Mouse (Mus musculus): Measurements from ENCODE around the gene Npas3. TPM values are rescaled to one million over a fixed set of nuclear protein-coding genes. Genes with fewer than 3 reads are reported as not detected.

Gene Npas3
- polyA plus RNA-seq, 1 experiment from 2014 or later: 27.9 TPM

GRCm38 (mm10) chr12:53981575-53982507 lies 733.4 kb downstream of the Npas3 start:
- no peaks in the 10 kb centered on the region for H3K9me3 ChIP-seq (replicated peaks; ENCODE audit: control insufficient read depth, low read length, poor library complexity, severe bottlenecking)
- H3K4me3 ChIP-seq (ENCODE audit: low read depth, low read length): no peak overlapping the region
- no peak overlapping the region for H3K4me2 ChIP-seq (ENCODE audit: low read length)
- no peaks in the 10 kb centered on the region for H3K36me3 ChIP-seq (ENCODE audit: control insufficient read depth, insufficient read depth, low read length)
- no peak overlapping the region for H3K9ac ChIP-seq (ENCODE audit: low read depth, low read length)
- H3K27ac ChIP-seq (ENCODE audit: low read length): peak overlapping the region; percentile 59
- 72% methylated on average over 9 of the region's 9 CpGs for WGBS
- peaks cover 7% of the 10 kb centered on the region for H3K4me1 ChIP-seq (ENCODE audit: control insufficient read depth, insufficient read depth, low read length)
- no peaks in the 10 kb centered on the region for H3K27me3 ChIP-seq (ENCODE audit: control insufficient read depth, insufficient read depth, low read depth, low read length)
- peak; percentile 80 for ATAC-seq

GRCm38 (mm10) chr12:53983946-53984345 lies 735.5 kb downstream of the Npas3 start:
- no peaks in the 10 kb centered on the region for H3K36me3 ChIP-seq (ENCODE audit: control insufficient read depth, insufficient read depth, low read length)
- H3K27ac ChIP-seq (ENCODE audit: low read length): no peak overlapping the region
- H3K27me3 ChIP-seq (ENCODE audit: control insufficient read depth, insufficient read depth, low read depth, low read length): no peaks in the 10 kb centered on the region
- no peak overlapping the region for H3K4me2 ChIP-seq (ENCODE audit: low read length)
- H3K9ac ChIP-seq (ENCODE audit: low read depth, low read length): no peak overlapping the region
- ATAC-seq: no peak
- WGBS: 92% methylated on average over 7 of the region's 7 CpGs
- no peaks in the 10 kb centered on the region for H3K4me1 ChIP-seq (ENCODE audit: control insufficient read depth, insufficient read depth, low read length)
- no peak overlapping the region for H3K4me3 ChIP-seq (ENCODE audit: low read depth, low read length)
- H3K9me3 ChIP-seq (replicated peaks; ENCODE audit: control insufficient read depth, low read length, poor library complexity, severe bottlenecking): no peaks in the 10 kb centered on the region

DNA sequence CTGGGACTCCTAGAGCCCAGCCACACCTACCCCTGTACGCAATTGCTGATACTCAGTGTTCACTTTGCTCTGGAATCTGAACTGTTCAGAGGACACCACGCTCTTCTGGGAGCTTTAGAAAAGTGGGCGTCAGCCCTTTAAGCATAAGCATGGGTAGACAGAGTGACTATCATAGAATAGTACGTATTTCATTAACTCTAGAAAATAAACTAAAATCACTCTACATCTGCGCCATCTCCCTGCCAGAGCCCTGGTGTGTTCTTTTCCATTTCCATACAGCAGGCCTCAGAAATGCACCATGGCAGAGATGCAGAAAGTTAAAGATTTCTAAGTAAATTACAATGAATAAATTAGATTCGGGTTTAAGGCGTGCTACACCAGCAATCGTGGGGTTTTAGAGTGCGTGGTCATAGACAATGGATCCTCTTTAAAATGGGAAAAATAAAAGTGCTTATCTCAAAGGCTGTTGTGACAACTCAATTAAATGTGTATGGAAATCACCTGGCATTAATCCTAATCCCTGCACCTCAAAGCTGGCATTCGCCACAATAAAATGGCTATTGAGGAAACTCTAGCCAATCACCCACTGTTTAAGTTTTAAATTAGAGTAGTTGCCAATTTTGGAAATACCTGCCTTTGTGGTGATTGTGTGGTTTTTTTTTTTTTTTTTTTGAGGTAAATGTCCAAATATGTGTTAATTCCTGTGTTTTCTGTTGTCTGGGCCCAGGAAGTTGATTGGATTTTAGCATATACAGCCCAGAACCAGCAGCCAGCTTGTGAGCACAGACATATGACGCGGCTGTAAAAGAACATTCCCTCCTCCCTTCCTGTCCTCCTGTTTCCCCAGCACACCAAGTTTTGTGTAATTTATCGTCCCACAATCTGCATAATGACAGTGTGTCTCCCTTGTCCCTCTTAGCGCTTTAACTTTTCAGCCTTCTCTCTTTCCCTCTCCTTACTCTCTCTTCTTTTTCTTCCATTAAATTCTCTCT lies 737.7 kb downstream of the Npas3 start:
- no peaks in the 10 kb centered on the region for H3K36me3 ChIP-seq (ENCODE audit: control insufficient read depth, insufficient read depth, low read length)
- H3K27me3 ChIP-seq (ENCODE audit: control insufficient read depth, insufficient read depth, low read depth, low read length): no peaks in the 10 kb centered on the region
- H3K4me2 ChIP-seq (ENCODE audit: low read length): no peak overlapping the region
- H3K4me3 ChIP-seq (ENCODE audit: low read depth, low read length): no peak overlapping the region
- WGBS: 52% methylated on average over 14 of the region's 14 CpGs
- H3K9ac ChIP-seq (ENCODE audit: low read depth, low read length): no peak overlapping the region
- no peak overlapping the region for H3K27ac ChIP-seq (ENCODE audit: low read length)
- no peak for ATAC-seq
- H3K9me3 ChIP-seq (replicated peaks; ENCODE audit: control insufficient read depth, low read length, poor library complexity, severe bottlenecking): no peaks in the 10 kb centered on the region
- H3K4me1 ChIP-seq (ENCODE audit: control insufficient read depth, insufficient read depth, low read length): peaks cover 6% of the 10 kb centered on the region; the same call in 1 of the 2 replicates

- H3K4me3 ChIP-seq (ENCODE audit: low read depth, low read length): no peak overlapping the region
- H3K4me2 ChIP-seq (ENCODE audit: low read length): no peak overlapping the region
- H3K27me3 ChIP-seq (ENCODE audit: control insufficient read depth, insufficient read depth, low read depth, low read length): no peaks in the 10 kb centered on the region
- no peak for ATAC-seq
- no peaks in the 10 kb centered on the region for H3K9me3 ChIP-seq (replicated peaks; ENCODE audit: control insufficient read depth, low read length, poor library complexity, severe bottlenecking)
- H3K36me3 ChIP-seq (ENCODE audit: control insufficient read depth, insufficient read depth, low read length): no peaks in the 10 kb centered on the region
- no peak overlapping the region for H3K27ac ChIP-seq (ENCODE audit: low read length)
- WGBS: 98% methylated on average over 6 of the region's 6 CpGs
- H3K9ac ChIP-seq (ENCODE audit: low read depth, low read length): no peak overlapping the region
- H3K4me1 ChIP-seq (ENCODE audit: control insufficient read depth, insufficient read depth, low read length): peaks cover 6% of the 10 kb centered on the region; the same call in 1 of the 2 replicates
These were observed 743.9 kb downstream of the Npas3 start for GRCm38 (mm10) chr12:53992411-53992810.

DNA sequence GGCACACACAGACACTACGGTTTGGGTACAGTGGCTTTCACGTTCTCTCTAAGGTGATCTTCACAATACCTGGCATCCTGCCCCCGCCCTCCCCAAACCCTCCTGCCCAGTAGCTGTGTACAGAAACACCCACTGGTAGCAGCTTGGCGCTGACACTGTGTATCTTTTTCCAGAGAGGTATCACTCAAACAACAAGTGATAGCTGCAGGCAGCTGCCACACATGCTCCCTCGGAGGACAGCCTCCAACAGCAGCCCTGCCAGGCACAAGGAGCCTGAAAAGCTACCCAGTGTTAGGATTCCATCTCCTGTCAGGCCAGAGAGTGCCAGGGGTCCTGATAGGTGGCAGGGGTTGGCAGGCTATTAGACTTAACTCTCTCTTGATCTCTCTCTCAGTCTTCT lies 747.2 kb downstream of the Npas3 start:
- H3K27ac ChIP-seq (ENCODE audit: low read length): no peak overlapping the region

GRCm38 (mm10) chr12:53997141-53997540 lies 748.7 kb downstream of the Npas3 start:
- Histone ChIP-seq H3K4me3 (ENCODE audit: low read depth, low read length) (no peak overlapping the region), H3K9me3 (replicated peaks; ENCODE audit: control insufficient read depth, low read length, poor library complexity, severe bottlenecking) (no peaks in the 10 kb centered on the region), H3K4me2 (ENCODE audit: low read length) (no peak overlapping the region), H3K9ac (ENCODE audit: low read depth, low read length) (no peak overlapping the region), H3K36me3 (ENCODE audit: control insufficient read depth, insufficient read depth, low read length) (no peaks in the 10 kb centered on the region), H3K27me3 (ENCODE audit: control insufficient read depth, insufficient read depth, low read depth, low read length) (no peaks in the 10 kb centered on the region), H3K4me1 (ENCODE audit: control insufficient read depth, insufficient read depth, low read length) (peaks cover 2% of the 10 kb centered on the region; the same call in 1 of the 2 replicates), H3K27ac (ENCODE audit: low read length) (no peak overlapping the region)
- WGBS: 90% methylated on average over 3 of the region's 3 CpGs
- no peak for ATAC-seq

More for the DNA sequence above, 747.2 kb downstream of the Npas3 start:
- no peak overlapping the region for H3K9ac ChIP-seq (ENCODE audit: low read depth, low read length)
- H3K27me3 ChIP-seq (ENCODE audit: control insufficient read depth, insufficient read depth, low read depth, low read length): no peaks in the 10 kb centered on the region
- no peak overlapping the region for H3K4me2 ChIP-seq (ENCODE audit: low read length)
- no peaks in the 10 kb centered on the region for H3K36me3 ChIP-seq (ENCODE audit: control insufficient read depth, insufficient read depth, low read length)
- no peak for ATAC-seq
- peaks cover 4% of the 10 kb centered on the region; the same call in 1 of the 2 replicates for H3K4me1 ChIP-seq (ENCODE audit: control insufficient read depth, insufficient read depth, low read length)
- WGBS: 70% methylated on average over 5 of the region's 5 CpGs
- H3K4me3 ChIP-seq (ENCODE audit: low read depth, low read length): no peak overlapping the region
- H3K9me3 ChIP-seq (replicated peaks; ENCODE audit: control insufficient read depth, low read length, poor library complexity, severe bottlenecking): no peaks in the 10 kb centered on the region

DNA sequence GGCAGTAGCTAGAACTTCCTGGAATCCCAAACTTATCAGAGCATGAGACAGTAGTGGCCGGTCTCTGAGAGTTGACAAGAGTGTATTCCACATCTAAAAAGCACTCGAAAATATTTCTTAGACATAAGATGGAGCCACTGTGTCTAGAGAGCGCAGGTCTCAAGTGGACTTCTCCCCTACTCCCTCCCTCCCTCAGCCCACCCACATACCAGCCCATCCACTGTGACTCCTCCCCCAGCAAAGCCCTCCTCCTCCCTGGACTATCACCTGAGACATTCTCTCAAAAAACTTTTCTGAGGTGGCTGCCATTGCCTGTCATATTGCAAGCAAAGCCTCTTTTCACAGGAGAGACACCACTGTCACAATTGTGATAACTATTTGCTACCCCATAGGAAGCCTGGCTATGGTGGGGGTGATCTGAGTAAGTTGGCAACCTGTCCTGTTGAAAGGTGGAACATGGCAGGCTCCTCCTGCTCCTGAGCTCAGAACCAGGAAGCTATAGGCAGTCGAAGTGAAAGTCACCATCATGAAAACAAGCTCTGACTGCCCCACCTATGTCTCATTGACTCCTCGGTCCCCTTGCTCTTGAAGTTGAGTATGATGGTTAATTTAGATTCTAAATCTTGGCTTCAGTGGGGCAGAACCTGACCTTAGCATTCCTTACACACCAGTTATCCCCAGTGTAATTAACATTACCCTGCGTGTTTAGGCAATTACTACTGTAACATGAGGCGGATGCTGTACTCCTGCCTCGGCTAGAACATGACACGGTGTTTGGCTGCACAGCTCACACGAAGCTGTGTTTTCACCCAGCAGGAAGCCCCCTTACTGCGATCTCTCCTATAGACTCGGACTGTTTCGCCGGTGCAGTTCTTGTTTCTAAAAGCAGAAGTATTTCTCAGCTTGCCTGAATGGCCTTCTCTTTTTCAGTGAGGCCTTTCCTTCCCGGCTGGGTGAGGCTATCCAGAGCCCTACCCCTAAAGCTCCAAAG lies 751.5 kb downstream of the Npas3 start:
- 61% methylated on average over 15 of the region's 15 CpGs for WGBS
- Histone ChIP-seq H3K4me2 (ENCODE audit: low read length) (no peak overlapping the region), H3K4me3 (ENCODE audit: low read depth, low read length) (no peak overlapping the region), H3K36me3 (ENCODE audit: control insufficient read depth, insufficient read depth, low read length) (no peaks in the 10 kb centered on the region), H3K9ac (ENCODE audit: low read depth, low read length) (no peak overlapping the region), H3K9me3 (replicated peaks; ENCODE audit: control insufficient read depth, low read length, poor library complexity, severe bottlenecking) (no peaks in the 10 kb centered on the region), H3K27me3 (ENCODE audit: control insufficient read depth, insufficient read depth, low read depth, low read length) (no peaks in the 10 kb centered on the region), H3K4me1 (ENCODE audit: control insufficient read depth, insufficient read depth, low read length) (peaks cover 2% of the 10 kb centered on the region; the same call in 1 of the 2 replicates), H3K27ac (ENCODE audit: low read length) (peak overlapping the region; percentile 50)
- ATAC-seq: no peak

DNA sequence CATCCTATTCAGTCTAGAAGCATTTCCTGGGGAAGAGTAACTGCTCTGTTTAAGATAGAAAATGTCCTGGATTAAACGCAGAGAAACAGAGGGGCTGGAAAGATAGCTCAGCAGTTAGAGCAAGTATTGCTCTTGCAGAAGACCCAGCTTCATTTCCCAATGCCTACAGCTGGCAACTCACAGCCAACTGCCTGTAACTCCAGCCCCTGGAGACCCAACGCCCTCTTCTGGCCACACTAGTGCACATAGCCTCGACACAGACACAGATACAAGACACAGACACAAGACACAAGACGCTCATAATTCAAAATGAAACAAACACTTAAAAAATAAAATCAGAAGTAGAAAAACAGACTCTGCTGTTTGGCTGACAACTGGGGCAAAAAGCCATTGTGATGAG lies 754.0 kb downstream of the Npas3 start:
- Histone ChIP-seq H3K9ac (ENCODE audit: low read depth, low read length) (no peak overlapping the region), H3K4me3 (ENCODE audit: low read depth, low read length) (no peak overlapping the region), H3K27me3 (ENCODE audit: control insufficient read depth, insufficient read depth, low read depth, low read length) (no peaks in the 10 kb centered on the region), H3K27ac (ENCODE audit: low read length) (no peak overlapping the region), H3K4me1 (ENCODE audit: control insufficient read depth, insufficient read depth, low read length) (peaks cover 2% of the 10 kb centered on the region; the same call in 1 of the 2 replicates), H3K36me3 (ENCODE audit: control insufficient read depth, insufficient read depth, low read length) (no peaks in the 10 kb centered on the region), H3K4me2 (ENCODE audit: low read length) (no peak overlapping the region), H3K9me3 (replicated peaks; ENCODE audit: control insufficient read depth, low read length, poor library complexity, severe bottlenecking) (no peaks in the 10 kb centered on the region)
- WGBS: 72% methylated on average over 4 of the region's 4 CpGs
- no peak for ATAC-seq

Data from midbrain, embryonic 16.5 days (tissue).